Mouse (Mus musculus) stomach, postnatal 0 days (tissue): ENCODE measurements around the gene Nprl3.

Experiments used
- CTCF ChIP-seq: IDR thresholded peaks from 2 replicates; pipeline ENCODE4 v1.5.1; 2016; ENCODE audit warnings: antibody characterized with exemption, low read depth, mild to moderate bottlenecking, moderate library complexity
- EP300 ChIP-seq: optimal IDR thresholded peaks from 2 replicates; pipeline ENCODE3; 2016; ENCODE audit warnings: antibody characterized with exemption

- TF ChIP-seq CTCF (no peak), EP300 (no peak)
Measured at GRCm38 (mm10) chr11:32196727-32197126, 70.8 kb downstream of the Nprl3 start.
